Mouse (Mus musculus) ZHBTc4 (cell line): ENCODE data around the gene Klk13.

ENCODE experiments used
- DNase-seq: peaks from one replicate; pipeline ENCODE4 v3.0.0-alpha.2; 2011; ENCODE audit warnings: low read depth, low spot score

The Klk13 gene

GRCm38 (mm10) chr7:43771916-43772315 is 59.5 kb downstream of the Klk13 start:
- no peak for DNase-seq

DNA sequence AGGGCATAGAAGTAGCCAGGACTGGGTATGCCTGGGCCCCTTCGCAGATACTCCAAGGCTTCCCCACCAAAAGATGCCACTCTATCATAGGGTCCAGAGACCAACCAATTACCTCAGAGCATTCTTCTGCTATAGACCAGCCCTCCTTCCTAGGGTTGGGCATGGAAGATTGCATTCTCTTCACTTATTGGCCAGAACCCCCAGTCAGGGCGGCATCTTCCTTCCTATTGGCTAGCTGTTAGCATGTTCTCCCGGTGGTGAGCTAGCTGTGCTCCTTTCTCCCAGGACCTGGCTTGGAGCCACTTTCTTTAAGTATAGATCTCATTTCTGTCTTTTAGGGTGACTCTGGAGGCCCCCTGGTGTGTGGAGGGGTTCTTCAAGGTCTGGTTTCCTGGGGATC is 60.5 kb downstream of the Klk13 start:
- DNase-seq: peak; percentile 51

GRCm38 (mm10) chr7:43774364-43774763 is 62.0 kb downstream of the Klk13 start, which contains the start of gene Klk11:
TSS of gene Klk11 (plus strand) at chr7:43774604.
- no peak for DNase-seq

DNA sequence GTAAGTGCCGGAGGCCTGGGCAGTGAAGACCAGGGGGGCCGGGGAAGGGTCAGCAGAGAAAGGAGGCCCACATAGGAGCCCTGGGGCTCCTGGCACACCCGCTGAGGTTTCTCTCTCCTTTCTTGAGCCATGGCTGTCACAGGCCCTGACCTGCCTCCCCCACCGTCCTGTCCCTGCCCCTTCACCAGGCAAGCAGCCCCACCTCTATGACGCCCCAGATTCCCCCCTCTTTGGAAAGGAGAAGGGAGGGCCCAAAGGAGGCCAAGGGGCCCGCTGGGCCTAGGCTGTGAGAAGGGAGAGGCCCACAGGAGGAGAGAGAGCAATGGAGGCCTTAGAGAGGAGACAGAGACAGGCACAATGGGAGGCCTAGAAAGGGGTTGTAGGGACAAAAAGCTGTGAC is 62.4 kb downstream of the Klk13 start:
- no peak for DNase-seq

- DNase-seq: peak; percentile 61
Measured at GRCm38 (mm10) chr7:43775311-43776057, 63.1 kb downstream of the Klk13 start.

- no peak for DNase-seq
Measured at GRCm38 (mm10) chr7:43776506-43776905, 64.1 kb downstream of the Klk13 start.
